Mouse (Mus musculus) heart, postnatal 10 days (tissue): ENCODE results near the gene 9930111J21Rik1. TPM values are rescaled to one million over a fixed set of nuclear protein-coding genes. Genes with fewer than 3 reads are reported as not detected.
"Not testable (repeated sequence)": the region's sequence is repeated elsewhere in the genome, so short reads cannot be mapped to it uniquely, and the experiment has no call there.

Source experiments
- DNase-seq, 2 experiments: peaks; one replicate each; pipeline ENCODE4 v3.0.0; 2021
- intact Hi-C: fragments of 180-260 bp; cut with DNase I; formaldehyde crosslinking; loops from one replicate; pipeline ENCODE4 v1.15.1; 2025
- total RNA-seq, 2 experiments: library from RNA; stranded (reverse); gene quantifications; 2 replicates each; pipeline ENCODE4 v1.2.3; 2021

The 9930111J21Rik1 gene
- 1 to 10 TPM; 3.4 to 4.7 TPM for total RNA-seq

DNA sequence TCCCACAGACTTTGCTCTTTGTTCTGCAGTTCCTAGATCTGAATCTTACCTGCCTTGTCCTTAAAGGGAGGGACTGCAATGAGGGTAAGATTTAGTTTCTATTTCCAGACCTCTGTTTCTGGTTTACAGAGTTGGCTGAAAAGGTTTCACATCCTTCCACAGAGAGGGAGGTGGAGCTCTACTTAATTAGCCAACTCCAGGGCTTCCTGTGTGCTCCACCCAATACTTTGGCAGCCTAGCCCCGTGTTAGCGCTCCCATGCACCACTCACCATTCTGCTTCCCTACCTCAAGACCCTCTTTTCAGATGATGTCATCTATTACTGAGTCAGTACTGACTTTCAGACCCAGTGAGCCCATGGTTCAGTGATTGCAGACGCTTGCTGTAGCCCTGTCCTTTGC, at the start of gene 9930111J21Rik1:
TSS of gene 9930111J21Rik1 (minus strand) at position 148 of the 400 bp plus-strand sequence.
- intact Hi-C loops, DNase-seq: not testable (repeated sequence)

GRCm38 (mm10) chr11:49012074-49012473, 32.9 kb upstream of the 9930111J21Rik1 start:
- intact Hi-C loops, DNase-seq: not testable (repeated sequence)

DNA sequence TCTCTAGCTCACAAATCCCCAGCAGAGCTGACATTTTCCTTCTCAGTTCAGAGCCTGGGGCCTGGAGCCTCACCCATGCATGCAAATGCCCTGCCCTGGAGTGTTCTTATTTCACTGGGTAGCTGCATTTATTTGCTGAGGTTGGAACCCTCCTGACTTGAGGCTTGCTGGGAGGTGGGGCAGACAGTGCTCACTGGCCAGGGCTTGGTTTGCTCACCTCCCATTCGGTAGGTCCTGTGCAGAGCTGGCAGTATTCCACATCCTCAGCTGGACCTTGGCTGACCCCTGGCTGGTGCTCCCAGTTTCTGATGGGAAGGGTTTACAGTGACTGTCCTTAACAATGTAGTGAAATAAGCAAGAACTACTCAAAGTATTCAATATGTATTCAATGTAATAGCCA, 27.6 kb upstream of the 9930111J21Rik1 start:
- intact Hi-C loops, DNase-seq: not testable (repeated sequence)

DNA sequence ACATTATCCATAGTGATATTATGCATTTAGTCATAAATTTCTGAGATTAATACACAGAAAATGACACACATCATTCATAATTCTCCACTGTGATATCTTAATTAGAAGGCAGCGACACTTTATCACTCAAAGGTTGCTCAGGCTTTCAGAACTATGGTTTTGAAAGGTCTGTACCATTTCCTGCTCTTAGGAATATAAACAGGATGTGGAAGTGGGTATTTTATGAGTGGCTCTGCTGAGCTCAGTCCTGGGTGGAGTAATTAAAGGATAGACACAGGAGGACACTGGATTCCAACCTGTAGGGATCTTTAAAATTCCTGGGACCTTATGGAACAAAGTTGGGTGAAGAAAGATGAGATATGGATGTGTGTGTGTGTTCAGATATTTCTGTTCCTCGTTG, 27.1 kb upstream of the 9930111J21Rik1 start:
- intact Hi-C loops, DNase-seq: not testable (repeated sequence)

GRCm38 (mm10) chr11:49000411-49000810, 21.2 kb upstream of the 9930111J21Rik1 start:
- DNase-seq, intact Hi-C loops: not testable (repeated sequence)

DNA sequence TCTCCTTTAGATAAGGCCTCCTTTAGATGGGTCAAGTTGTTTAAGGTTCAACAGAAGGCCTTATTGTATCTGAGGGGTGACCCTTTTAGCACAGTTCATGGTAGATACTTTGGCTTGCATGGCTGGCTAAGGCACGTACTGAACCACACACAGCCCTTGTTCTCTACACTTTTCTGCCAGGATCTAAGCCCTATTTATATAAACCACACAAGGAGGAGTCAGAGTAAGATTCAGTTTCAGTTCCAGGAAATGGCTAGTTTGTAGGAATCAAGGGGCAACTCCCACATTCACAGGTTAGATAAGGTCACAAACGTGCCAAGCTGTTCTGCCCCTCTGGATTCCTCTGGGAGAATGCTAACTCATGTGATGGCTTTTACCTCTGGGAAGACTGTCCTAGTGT, 14.8 kb upstream of the 9930111J21Rik1 start, which contains the start of gene Tgtp1:
TSS of gene Tgtp1 (minus strand) at position 155 of the 400 bp plus-strand sequence.
- DNase-seq, intact Hi-C loops: not testable (repeated sequence)

GRCm38 (mm10) chr11:48993296-48993695, 14.1 kb upstream of the 9930111J21Rik1 start:
- intact Hi-C loops, DNase-seq: not testable (repeated sequence)

GRCm38 (mm10) chr11:48991740-48992520, 12.7 kb upstream of the 9930111J21Rik1 start, which contains the start of gene Gm12185:
Gene Gm12185, minus strand, starts transcription at chr11:48992226.
- intact Hi-C loops = not testable (repeated sequence)
- peak in 1 of 2 experiments; percentile 7 for DNase-seq

DNA sequence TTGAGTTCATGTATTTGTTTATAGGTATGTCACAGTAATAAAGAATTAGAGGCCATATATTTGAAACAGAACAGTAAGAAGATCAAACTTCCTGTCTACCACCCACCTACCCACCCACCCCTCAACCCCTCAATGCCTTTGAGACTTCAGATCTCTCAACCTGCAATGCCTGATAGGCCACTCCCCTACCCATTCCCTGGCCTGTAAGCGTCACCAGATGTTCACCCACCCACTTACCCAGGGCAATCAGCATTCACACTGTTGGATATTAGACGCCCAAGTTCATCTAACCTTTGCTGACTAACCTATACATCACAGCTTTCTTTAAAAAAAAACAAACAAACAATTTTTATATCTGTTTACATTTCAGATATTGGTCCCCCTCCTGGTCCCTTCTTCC, 10.8 kb upstream of the 9930111J21Rik1 start:
- DNase-seq, intact Hi-C loops: not testable (repeated sequence)

DNA sequence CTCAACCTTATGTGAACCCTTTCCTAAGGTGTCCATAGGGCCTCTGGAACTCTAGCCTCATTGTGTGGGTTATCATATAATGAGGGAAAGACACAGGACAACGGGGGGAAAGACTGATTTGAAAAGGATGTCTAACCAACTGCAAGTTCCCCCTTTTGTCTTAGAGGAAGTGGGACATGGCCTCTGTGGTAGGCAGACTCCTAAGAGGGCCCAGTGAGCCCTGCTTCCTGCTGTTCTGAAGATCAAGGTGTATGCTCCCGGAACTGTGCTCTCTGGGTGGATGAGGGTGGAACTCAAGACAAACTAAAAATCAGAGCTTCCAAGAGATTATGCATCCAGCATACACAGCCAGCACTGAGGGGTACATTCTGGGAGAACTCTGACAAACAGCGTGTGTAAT, 9.0 kb upstream of the 9930111J21Rik1 start:
- DNase-seq, intact Hi-C loops: not testable (repeated sequence)

- intact Hi-C loops, DNase-seq: not testable (repeated sequence)
These were observed 3.6 kb upstream of the 9930111J21Rik1 start for GRCm38 (mm10) chr11:48982848-48983247.

- DNase-seq, intact Hi-C loops: not testable (repeated sequence)
These were observed 854 bp upstream of the 9930111J21Rik1 start for GRCm38 (mm10) chr11:48980052-48980451.

- intact Hi-C loops, DNase-seq: not testable (repeated sequence)
These were observed 808 bp downstream of the 9930111J21Rik1 start, which contains the start of gene Olfr56 for GRCm38 (mm10) chr11:48978240-48978939. Gene Olfr56, plus strand, starts transcription at chr11:48978889.

DNA sequence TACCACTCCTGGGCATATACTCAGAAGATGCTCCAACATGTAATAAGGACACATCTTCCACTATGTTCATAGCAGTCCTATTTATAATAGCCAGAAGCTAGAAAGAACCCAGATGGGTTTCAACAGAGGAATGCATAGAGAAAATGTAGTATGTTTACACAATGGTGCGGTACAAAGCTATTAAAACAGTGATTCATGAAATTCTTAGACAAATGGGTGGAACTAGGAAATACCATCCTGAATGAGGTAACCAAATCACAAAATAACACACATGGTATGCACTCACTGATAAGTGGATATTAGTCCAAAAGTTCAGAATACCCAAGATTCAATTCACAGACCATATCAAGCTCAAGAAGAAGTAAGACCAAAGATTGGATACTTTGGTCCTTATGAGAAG, 4.5 kb downstream of the 9930111J21Rik1 start:
- DNase-seq, intact Hi-C loops: not testable (repeated sequence)

GRCm38 (mm10) chr11:48946090-48946489, 33.1 kb downstream of the 9930111J21Rik1 start, which contains the start of gene Psme2b:
Gene Psme2b, minus strand, starts transcription at chr11:48946190.
- not testable (repeated sequence) for DNase-seq

DNA sequence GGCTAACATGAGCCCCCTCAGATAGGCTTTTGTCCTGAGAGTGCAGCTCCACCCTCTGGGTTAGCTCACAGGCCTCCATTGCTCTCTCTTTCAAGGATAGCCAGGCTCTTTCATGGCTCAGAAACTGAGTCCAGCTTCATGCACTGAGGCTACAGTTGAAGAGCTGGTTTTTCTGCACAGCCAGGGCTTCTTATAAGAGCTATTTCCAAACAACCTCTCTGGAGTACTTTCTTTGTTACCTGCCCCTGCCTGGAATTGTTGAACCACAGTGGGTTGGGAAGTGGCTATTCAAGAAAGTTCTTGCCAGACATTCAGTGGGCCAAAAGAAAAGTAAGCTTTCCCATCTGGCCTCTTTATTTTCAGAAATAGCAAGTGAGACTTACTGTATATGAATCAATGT, 39.9 kb downstream of the 9930111J21Rik1 start:
- DNase-seq, intact Hi-C loops: not testable (repeated sequence)

More at GRCm38 (mm10) chr11:48946090-48946489, 33.1 kb downstream of the 9930111J21Rik1 start, which contains the start of gene Psme2b:
- intact Hi-C loops = not testable (repeated sequence)

GRCm38 (mm10) chr11:48935291-48935690, 43.9 kb downstream of the 9930111J21Rik1 start:
- DNase-seq, intact Hi-C loops: not testable (repeated sequence)

DNA sequence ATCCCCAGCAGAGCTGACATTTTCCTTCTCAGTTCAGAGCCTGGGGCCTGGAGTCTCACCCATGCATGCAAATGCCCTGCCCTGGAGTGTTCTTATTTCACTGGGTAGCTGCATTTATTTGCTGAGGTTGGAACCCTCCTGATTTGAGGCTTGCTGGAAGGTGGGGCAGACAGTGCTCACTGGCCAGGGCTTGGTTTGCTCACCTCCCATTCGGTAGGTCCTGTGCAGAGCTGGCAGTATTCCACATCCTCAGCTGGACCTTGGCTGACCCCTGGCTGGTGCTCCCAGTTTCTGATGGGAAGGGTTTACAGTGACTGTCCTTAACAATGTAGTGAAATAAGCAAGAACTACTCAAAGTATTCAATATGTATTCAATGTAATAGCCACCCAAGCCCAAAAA, 45.3 kb downstream of the 9930111J21Rik1 start:
- intact Hi-C loops = not testable (repeated sequence)

GRCm38 (mm10) chr11:48933422-48933821, 45.8 kb downstream of the 9930111J21Rik1 start:
- DNase-seq, intact Hi-C loops: not testable (repeated sequence)

More for the DNA sequence above, 45.3 kb downstream of the 9930111J21Rik1 start:
- DNase-seq = not testable (repeated sequence)

GRCm38 (mm10) chr11:48928068-48928467, 51.1 kb downstream of the 9930111J21Rik1 start:
- DNase-seq, intact Hi-C loops: not testable (repeated sequence)

GRCm38 (mm10) chr11:48926437-48926836, 52.8 kb downstream of the 9930111J21Rik1 start:
- intact Hi-C loops, DNase-seq: not testable (repeated sequence)
